Mouse (Mus musculus): ENCODE data around the gene Zfp146. TPM values are rescaled to one million over a fixed set of nuclear protein-coding genes. Genes with fewer than 3 reads are reported as not detected.

Zfp146 gene
- 32.4 TPM for polyA plus RNA-seq (2014; fragmentation: Illumina TruSeq; extraction: RNeasy Lipid Tissue Mini Kit (QIAGEN cat#74804); ENCODE audit: low read depth, low replicate concordance)

GRCm38 (mm10) chr7:30169583-30170282, at the start of gene Zfp146:
Gene Zfp146 (minus strand): TSS chr7:30169750.

GRCm38 (mm10) chr7:30198481-30198971, 29.0 kb upstream of the Zfp146 start, which contains the start of gene Capns1:
Gene Capns1 (minus strand): TSS chr7:30198811.

GRCm38 (mm10) chr7:30183879-30184289, 14.3 kb upstream of the Zfp146 start, which contains the start of gene Cox7a1:
Gene Cox7a1 (plus strand): TSS chr7:30184144.

GRCm38 (mm10) chr7:30121308-30122187, 48.0 kb downstream of the Zfp146 start, which contains the start of gene Zfp382:
Gene Zfp382 (plus strand): TSS chr7:30121942.

Other genes with a start within 250 kb of the Zfp146 start
- 10.1 TPM for gene Zfp74, start 215.7 kb downstream of the Zfp146 start, polyA plus RNA-seq (2014; fragmentation: Illumina TruSeq; extraction: RNeasy Lipid Tissue Mini Kit (QIAGEN cat#74804); ENCODE audit: low read depth, low replicate concordance)
- 6.0 TPM for gene Zfp568, start 185.8 kb downstream of the Zfp146 start, polyA plus RNA-seq (2014; fragmentation: Illumina TruSeq; extraction: RNeasy Lipid Tissue Mini Kit (QIAGEN cat#74804); ENCODE audit: low read depth, low replicate concordance)
- gene Zfp14, start 118.4 kb downstream of the Zfp146 start, polyA plus RNA-seq (2014; fragmentation: Illumina TruSeq; extraction: RNeasy Lipid Tissue Mini Kit (QIAGEN cat#74804); ENCODE audit: low read depth, low replicate concordance), result 3.1 TPM
- gene Zfp82, start 96.8 kb downstream of the Zfp146 start, polyA plus RNA-seq (2014; fragmentation: Illumina TruSeq; extraction: RNeasy Lipid Tissue Mini Kit (QIAGEN cat#74804); ENCODE audit: low read depth, low replicate concordance), result 2.0 TPM
- not detected for gene Gm26920, start 79.3 kb downstream of the Zfp146 start, polyA plus RNA-seq (2014; fragmentation: Illumina TruSeq; extraction: RNeasy Lipid Tissue Mini Kit (QIAGEN cat#74804); ENCODE audit: low read depth, low replicate concordance)
- 1.9 TPM for gene Zfp566, start 79.2 kb downstream of the Zfp146 start, polyA plus RNA-seq (2014; fragmentation: Illumina TruSeq; extraction: RNeasy Lipid Tissue Mini Kit (QIAGEN cat#74804); ENCODE audit: low read depth, low replicate concordance)
- gene Zfp260, start 75.0 kb downstream of the Zfp146 start, polyA plus RNA-seq (2014; fragmentation: Illumina TruSeq; extraction: RNeasy Lipid Tissue Mini Kit (QIAGEN cat#74804); ENCODE audit: low read depth, low replicate concordance), result 97.5 TPM
- gene Zfp382, start 47.8 kb downstream of the Zfp146 start, polyA plus RNA-seq (2014; fragmentation: Illumina TruSeq; extraction: RNeasy Lipid Tissue Mini Kit (QIAGEN cat#74804); ENCODE audit: low read depth, low replicate concordance), result 0.93 TPM
- gene Cox7a1, start 14.4 kb upstream of the Zfp146 start, polyA plus RNA-seq (2014; fragmentation: Illumina TruSeq; extraction: RNeasy Lipid Tissue Mini Kit (QIAGEN cat#74804); ENCODE audit: low read depth, low replicate concordance), result not detected
- gene Capns1, start 29.1 kb upstream of the Zfp146 start, polyA plus RNA-seq (2014; fragmentation: Illumina TruSeq; extraction: RNeasy Lipid Tissue Mini Kit (QIAGEN cat#74804); ENCODE audit: low read depth, low replicate concordance), result 58.2 TPM
- not detected for gene Polr2i, start 62.2 kb upstream of the Zfp146 start, polyA plus RNA-seq (2014; fragmentation: Illumina TruSeq; extraction: RNeasy Lipid Tissue Mini Kit (QIAGEN cat#74804); ENCODE audit: low read depth, low replicate concordance)
- gene Tbcb, start 62.5 kb upstream of the Zfp146 start, polyA plus RNA-seq (2014; fragmentation: Illumina TruSeq; extraction: RNeasy Lipid Tissue Mini Kit (QIAGEN cat#74804); ENCODE audit: low read depth, low replicate concordance), result 7.6 TPM
- not detected for gene Ovol3, start 66.0 kb upstream of the Zfp146 start, polyA plus RNA-seq (2014; fragmentation: Illumina TruSeq; extraction: RNeasy Lipid Tissue Mini Kit (QIAGEN cat#74804); ENCODE audit: low read depth, low replicate concordance)
- gene Thap8, start 110.3 kb upstream of the Zfp146 start, polyA plus RNA-seq (2014; fragmentation: Illumina TruSeq; extraction: RNeasy Lipid Tissue Mini Kit (QIAGEN cat#74804); ENCODE audit: low read depth, low replicate concordance), result not detected
- not detected for gene Wdr62, start 110.7 kb upstream of the Zfp146 start, polyA plus RNA-seq (2014; fragmentation: Illumina TruSeq; extraction: RNeasy Lipid Tissue Mini Kit (QIAGEN cat#74804); ENCODE audit: low read depth, low replicate concordance)
- gene Clip3, start 122.0 kb upstream of the Zfp146 start, polyA plus RNA-seq (2014; fragmentation: Illumina TruSeq; extraction: RNeasy Lipid Tissue Mini Kit (QIAGEN cat#74804); ENCODE audit: low read depth, low replicate concordance), result 1.7 TPM
- gene Alkbh6, start 139.0 kb upstream of the Zfp146 start, polyA plus RNA-seq (2014; fragmentation: Illumina TruSeq; extraction: RNeasy Lipid Tissue Mini Kit (QIAGEN cat#74804); ENCODE audit: low read depth, low replicate concordance), result 4.7 TPM
- gene Syne4, start 145.1 kb upstream of the Zfp146 start, polyA plus RNA-seq (2014; fragmentation: Illumina TruSeq; extraction: RNeasy Lipid Tissue Mini Kit (QIAGEN cat#74804); ENCODE audit: low read depth, low replicate concordance), result 5.0 TPM
- 1.4 TPM for gene E130208F15Rik, start 152.0 kb upstream of the Zfp146 start, polyA plus RNA-seq (2014; fragmentation: Illumina TruSeq; extraction: RNeasy Lipid Tissue Mini Kit (QIAGEN cat#74804); ENCODE audit: low read depth, low replicate concordance)
- gene Sdhaf1, start 154.1 kb upstream of the Zfp146 start, polyA plus RNA-seq (2014; fragmentation: Illumina TruSeq; extraction: RNeasy Lipid Tissue Mini Kit (QIAGEN cat#74804); ENCODE audit: low read depth, low replicate concordance), result 5.7 TPM
- 0.69 TPM for gene Lrfn3, start 193.0 kb upstream of the Zfp146 start, polyA plus RNA-seq (2014; fragmentation: Illumina TruSeq; extraction: RNeasy Lipid Tissue Mini Kit (QIAGEN cat#74804); ENCODE audit: low read depth, low replicate concordance)
- gene Tyrobp, start 244.0 kb upstream of the Zfp146 start, polyA plus RNA-seq (2014; fragmentation: Illumina TruSeq; extraction: RNeasy Lipid Tissue Mini Kit (QIAGEN cat#74804); ENCODE audit: low read depth, low replicate concordance), result 0.97 TPM